Mouse (Mus musculus) frontal cortex, adult (tissue): ENCODE data around the gene Fbxo40.

Experiments
- ATAC-seq: cut with Nextera tagmentation; 2 replicates; pipeline ENCODE4 v1.9.2; 2017; ENCODE audit warnings: mild to moderate bottlenecking, moderate library complexity, mixed read lengths; ENCODE audit not compliant: low TSS enrichment

Gene Fbxo40

GRCm38 (mm10) chr16:36989999-36990625 lies at the start of gene Fbxo40:
Gene Fbxo40, minus strand, starts transcription at chr16:36990467.
- no peak for ATAC-seq

- ATAC-seq = no peak
These were observed 44.5 kb upstream of the Fbxo40 start for GRCm38 (mm10) chr16:37034751-37035150.

GRCm38 (mm10) chr16:37031996-37032395 lies 41.7 kb upstream of the Fbxo40 start:
- no peak for ATAC-seq

GRCm38 (mm10) chr16:37027581-37027980 lies 37.3 kb upstream of the Fbxo40 start:
- ATAC-seq = no peak

- ATAC-seq = no peak
These were observed 22.1 kb upstream of the Fbxo40 start for GRCm38 (mm10) chr16:37012336-37012735.

- no peak for ATAC-seq
These were observed 21.6 kb upstream of the Fbxo40 start for GRCm38 (mm10) chr16:37011922-37012289.

- ATAC-seq = peak; percentile 99
These were observed 21.0 kb upstream of the Fbxo40 start, which contains the start of gene Polq for GRCm38 (mm10) chr16:37011061-37011921. Gene Polq, plus strand, starts transcription at chr16:37011786.

GRCm38 (mm10) chr16:37010370-37010769 lies 20.1 kb upstream of the Fbxo40 start:
- ATAC-seq = peak; percentile 69

- no peak for ATAC-seq
These were observed 19.0 kb upstream of the Fbxo40 start for GRCm38 (mm10) chr16:37009262-37009661.

- ATAC-seq = no peak
These were observed 9.2 kb upstream of the Fbxo40 start for GRCm38 (mm10) chr16:36999366-36999972.

- peak; percentile 73 for ATAC-seq
These were observed 7.4 kb upstream of the Fbxo40 start for GRCm38 (mm10) chr16:36997650-36998049.

- no peak for ATAC-seq
These were observed 774 bp downstream of the Fbxo40 start for GRCm38 (mm10) chr16:36989493-36989892.

- no peak for ATAC-seq
These were observed 2.2 kb downstream of the Fbxo40 start for GRCm38 (mm10) chr16:36988066-36988465.

- ATAC-seq = no peak
These were observed 2.9 kb downstream of the Fbxo40 start for GRCm38 (mm10) chr16:36987399-36987798.

GRCm38 (mm10) chr16:36985636-36986042 lies 4.6 kb downstream of the Fbxo40 start:
- ATAC-seq = no peak

- no peak for ATAC-seq
These were observed 6.5 kb downstream of the Fbxo40 start for GRCm38 (mm10) chr16:36983796-36984195.

GRCm38 (mm10) chr16:36979127-36979526 lies 11.1 kb downstream of the Fbxo40 start:
- ATAC-seq = peak; percentile 59; the same call in 1 of the 2 replicates

- peak; percentile 69 for ATAC-seq
These were observed 26.9 kb downstream of the Fbxo40 start for GRCm38 (mm10) chr16:36963415-36963814.

- ATAC-seq = no peak
These were observed 35.2 kb downstream of the Fbxo40 start for GRCm38 (mm10) chr16:36955106-36955505.

- no peak for ATAC-seq
These were observed 39.2 kb downstream of the Fbxo40 start for GRCm38 (mm10) chr16:36951029-36951428.

- no peak for ATAC-seq
These were observed 40.5 kb downstream of the Fbxo40 start for GRCm38 (mm10) chr16:36949614-36950336.

- no peak for ATAC-seq
These were observed 42.5 kb downstream of the Fbxo40 start for GRCm38 (mm10) chr16:36947646-36948197.
